Mouse (Mus musculus): ENCODE measurements at regions not wholly inside any gene's neighbourhood (a gene's known extent, or its start where the extent isn't known, plus 50 kb on each side); places are given as distances from the start of the nearest gene placed in this dataset.
A peak's percentile ranks its signal among the peaks of the same experiment; 100 is the strongest.

DNA sequence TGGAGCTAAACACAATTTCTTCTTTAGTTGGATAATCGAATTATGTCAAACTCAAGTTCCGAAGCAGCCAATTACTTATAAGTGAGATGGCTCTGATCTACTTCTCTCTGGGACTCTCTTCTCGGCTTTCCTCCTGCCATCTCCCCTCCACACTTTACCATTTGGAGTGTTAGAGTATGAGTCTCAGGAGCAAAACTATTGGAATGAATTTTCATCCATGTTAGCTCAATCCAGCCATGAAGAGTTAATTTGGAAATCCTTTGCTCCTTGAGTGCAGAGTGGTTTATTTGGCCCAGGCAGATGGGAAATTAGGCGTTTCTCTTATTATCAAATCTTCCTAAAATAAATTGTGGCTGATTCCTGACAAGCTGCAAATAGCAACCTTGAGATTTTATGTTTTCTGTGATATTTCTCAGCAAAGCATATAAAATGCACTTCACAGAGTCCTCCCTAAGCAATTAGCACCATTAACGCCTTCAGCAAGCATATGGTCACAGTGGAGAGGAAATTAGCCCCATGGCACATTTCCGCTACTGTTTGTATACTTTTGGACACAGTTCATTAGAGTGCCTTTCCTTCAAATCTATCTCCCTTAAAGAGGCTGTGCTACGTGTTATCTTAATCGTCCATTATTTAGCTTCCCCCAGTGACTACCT is 1189.1 kb downstream of the Fam181b start:
- no peaks in the 10 kb centered on the region for H3K9me3 ChIP-seq (replicated peaks; ENCODE audit: control insufficient read depth, low read length, poor library complexity, severe bottlenecking)
- H3K4me3 ChIP-seq (ENCODE audit: low read depth, low read length) = no peak overlapping the region
- 78% methylated on average over 8 of the region's 8 CpGs for WGBS
- no peak overlapping the region for H3K27ac ChIP-seq (ENCODE audit: low read length)
- no peaks in the 10 kb centered on the region for H3K4me1 ChIP-seq (ENCODE audit: control insufficient read depth, insufficient read depth, low read length)
- H3K36me3 ChIP-seq (ENCODE audit: control insufficient read depth, insufficient read depth, low read length) = no peaks in the 10 kb centered on the region
- no peak overlapping the region for H3K9ac ChIP-seq (ENCODE audit: low read depth, low read length)
- no peak for ATAC-seq
- no peaks in the 10 kb centered on the region for H3K27me3 ChIP-seq (ENCODE audit: control insufficient read depth, insufficient read depth, low read depth, low read length)
- no peak overlapping the region for H3K4me2 ChIP-seq (ENCODE audit: low read length)

- H3K9ac ChIP-seq (ENCODE audit: low read depth, low read length) = no peak overlapping the region
- H3K36me3 ChIP-seq (ENCODE audit: control insufficient read depth, insufficient read depth, low read length) = no peaks in the 10 kb centered on the region
- no peaks in the 10 kb centered on the region for H3K9me3 ChIP-seq (replicated peaks; ENCODE audit: control insufficient read depth, low read length, poor library complexity, severe bottlenecking)
- ATAC-seq = peak; percentile 48; the same call in 1 of the 2 replicates
- no peak overlapping the region for H3K27ac ChIP-seq (ENCODE audit: low read length)
- 56% methylated on average over 3 of the region's 3 CpGs for WGBS
- no peak overlapping the region for H3K4me2 ChIP-seq (ENCODE audit: low read length)
- H3K4me1 ChIP-seq (ENCODE audit: control insufficient read depth, insufficient read depth, low read length) = no peaks in the 10 kb centered on the region
- H3K4me3 ChIP-seq (ENCODE audit: low read depth, low read length) = no peak overlapping the region
- H3K27me3 ChIP-seq (ENCODE audit: control insufficient read depth, insufficient read depth, low read depth, low read length) = no peaks in the 10 kb centered on the region
Observed at GRCm38 (mm10) chr7:94281529-94281928, 1201.9 kb downstream of the Fam181b start.

- 55% methylated on average over 5 of the region's 5 CpGs for WGBS
- ATAC-seq = 0 out of 2 replicates have a peak, but pooled peaks have one; percentile 54
Observed at GRCm38 (mm10) chr7:94282010-94282409, 1202.3 kb downstream of the Fam181b start.

DNA sequence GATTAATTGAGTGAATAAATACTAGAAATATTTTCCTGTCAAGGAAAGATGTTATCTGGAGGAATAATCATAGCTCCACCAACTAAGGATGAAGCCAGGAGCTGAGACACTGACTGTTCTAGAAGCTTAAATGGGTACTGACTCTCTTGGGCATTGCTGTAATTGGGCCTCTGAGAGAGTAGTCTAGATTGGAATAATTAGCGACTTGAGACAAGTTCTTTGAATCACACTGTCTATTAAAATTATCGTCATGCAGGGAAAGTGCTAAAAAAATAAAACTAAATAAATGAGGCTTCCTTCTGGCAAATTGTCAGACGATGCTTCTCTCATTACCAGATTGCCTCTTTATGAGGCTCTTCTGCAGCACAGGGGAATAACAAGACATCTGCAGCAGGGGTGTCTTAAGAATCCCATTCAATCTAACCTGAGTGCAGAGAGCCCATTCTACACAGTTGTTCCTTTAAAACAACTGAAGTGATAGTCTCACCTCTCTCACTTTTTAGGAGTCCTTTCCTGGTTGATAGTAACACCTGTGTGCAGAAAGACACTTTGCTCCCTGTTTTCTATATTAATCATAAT is 1203.5 kb downstream of the Fam181b start:
- no peaks in the 10 kb centered on the region for H3K4me1 ChIP-seq (ENCODE audit: control insufficient read depth, insufficient read depth, low read length)
- H3K27me3 ChIP-seq (ENCODE audit: control insufficient read depth, insufficient read depth, low read depth, low read length) = no peaks in the 10 kb centered on the region
- no peaks in the 10 kb centered on the region for H3K36me3 ChIP-seq (ENCODE audit: control insufficient read depth, insufficient read depth, low read length)
- WGBS = 43% methylated on average over 3 of the region's 3 CpGs
- H3K27ac ChIP-seq (ENCODE audit: low read length) = no peak overlapping the region; the same call in 1 of the 2 replicates
- peak; percentile 71 for ATAC-seq
- H3K4me3 ChIP-seq (ENCODE audit: low read depth, low read length) = no peak overlapping the region
- H3K9me3 ChIP-seq (replicated peaks; ENCODE audit: control insufficient read depth, low read length, poor library complexity, severe bottlenecking) = no peaks in the 10 kb centered on the region
- H3K9ac ChIP-seq (ENCODE audit: low read depth, low read length) = no peak overlapping the region
- no peak overlapping the region for H3K4me2 ChIP-seq (ENCODE audit: low read length)

More at GRCm38 (mm10) chr7:94282010-94282409, 1202.3 kb downstream of the Fam181b start:
- H3K27ac ChIP-seq (ENCODE audit: low read length) = no peak overlapping the region
- H3K9ac ChIP-seq (ENCODE audit: low read depth, low read length) = no peak overlapping the region
- H3K4me3 ChIP-seq (ENCODE audit: low read depth, low read length) = no peak overlapping the region
- no peak overlapping the region for H3K4me2 ChIP-seq (ENCODE audit: low read length)
- H3K36me3 ChIP-seq (ENCODE audit: control insufficient read depth, insufficient read depth, low read length) = no peaks in the 10 kb centered on the region
- H3K4me1 ChIP-seq (ENCODE audit: control insufficient read depth, insufficient read depth, low read length) = no peaks in the 10 kb centered on the region
- no peaks in the 10 kb centered on the region for H3K9me3 ChIP-seq (replicated peaks; ENCODE audit: control insufficient read depth, low read length, poor library complexity, severe bottlenecking)
- no peaks in the 10 kb centered on the region for H3K27me3 ChIP-seq (ENCODE audit: control insufficient read depth, insufficient read depth, low read depth, low read length)

DNA sequence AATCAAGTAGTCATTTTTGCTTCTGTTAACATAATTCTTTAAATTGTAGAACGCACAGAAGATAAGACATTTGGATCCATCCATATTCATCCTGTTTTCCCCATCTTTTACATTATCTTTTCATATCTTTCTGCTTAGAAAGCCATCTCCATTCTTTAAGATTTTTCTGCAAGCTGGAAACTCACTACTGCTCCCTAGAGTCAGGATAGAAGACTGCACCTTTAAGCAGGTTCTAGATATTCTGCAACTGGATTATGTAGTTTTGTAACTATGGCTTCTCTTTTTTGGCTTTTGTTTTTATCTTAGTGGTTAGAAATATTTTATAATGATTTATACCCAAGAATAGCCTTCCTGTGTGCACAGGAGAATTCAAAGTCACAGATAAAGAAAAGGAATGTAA is 1225.9 kb downstream of the Fam181b start:
- no peaks in the 10 kb centered on the region for H3K4me1 ChIP-seq (ENCODE audit: control insufficient read depth, insufficient read depth, low read length)
- 87% methylated on average over 1 of the region's 1 CpGs for WGBS
- no peaks in the 10 kb centered on the region for H3K36me3 ChIP-seq (ENCODE audit: control insufficient read depth, insufficient read depth, low read length)
- H3K27ac ChIP-seq (ENCODE audit: low read length) = no peak overlapping the region
- no peak for ATAC-seq
- no peak overlapping the region for H3K4me2 ChIP-seq (ENCODE audit: low read length)
- no peak overlapping the region for H3K4me3 ChIP-seq (ENCODE audit: low read depth, low read length)
- no peak overlapping the region for H3K9ac ChIP-seq (ENCODE audit: low read depth, low read length)
- H3K9me3 ChIP-seq (replicated peaks; ENCODE audit: control insufficient read depth, low read length, poor library complexity, severe bottlenecking) = no peaks in the 10 kb centered on the region
- H3K27me3 ChIP-seq (ENCODE audit: control insufficient read depth, insufficient read depth, low read depth, low read length) = no peaks in the 10 kb centered on the region

DNA sequence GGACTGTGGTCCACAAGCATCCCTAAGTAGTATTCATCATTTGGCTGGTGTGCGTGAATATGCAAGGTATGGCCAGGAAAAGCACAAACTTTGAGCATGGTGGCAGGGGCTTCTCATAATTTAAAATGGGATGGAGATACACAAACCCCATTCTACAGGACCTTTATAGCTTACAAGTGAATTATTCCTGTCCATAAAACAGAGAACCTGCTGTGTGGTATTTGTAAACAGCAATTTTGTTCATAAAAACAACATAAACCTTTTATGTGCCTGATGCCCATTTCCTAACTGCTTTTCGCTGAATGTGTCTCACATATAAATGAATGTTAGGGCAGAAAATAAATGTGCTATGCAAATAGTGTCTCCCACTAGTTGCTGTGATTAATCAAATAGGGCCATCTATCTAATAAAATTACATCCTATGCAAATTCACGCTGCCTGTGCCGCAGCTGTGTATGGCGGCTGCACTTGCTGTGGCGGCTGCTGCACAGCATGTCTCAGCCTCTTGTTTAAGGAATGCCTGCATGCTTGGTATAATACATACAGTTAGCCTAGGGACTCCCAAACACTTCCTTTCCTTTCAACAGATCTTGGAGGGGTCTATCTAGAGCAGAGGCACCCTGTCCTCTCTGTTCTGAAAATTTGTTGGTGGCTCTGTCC is 1235.4 kb downstream of the Fam181b start:
- Histone ChIP-seq H3K4me2 (ENCODE audit: low read length) (no peak overlapping the region), H3K4me3 (ENCODE audit: low read depth, low read length) (no peak overlapping the region), H3K9me3 (replicated peaks; ENCODE audit: control insufficient read depth, low read length, poor library complexity, severe bottlenecking) (no peaks in the 10 kb centered on the region), H3K4me1 (ENCODE audit: control insufficient read depth, insufficient read depth, low read length) (no peaks in the 10 kb centered on the region), H3K36me3 (ENCODE audit: control insufficient read depth, insufficient read depth, low read length) (no peaks in the 10 kb centered on the region), H3K9ac (ENCODE audit: low read depth, low read length) (no peak overlapping the region), H3K27ac (ENCODE audit: low read length) (no peak overlapping the region), H3K27me3 (ENCODE audit: control insufficient read depth, insufficient read depth, low read depth, low read length) (no peaks in the 10 kb centered on the region)
- no peak for ATAC-seq
- 92% methylated on average over 6 of the region's 6 CpGs for WGBS

DNA sequence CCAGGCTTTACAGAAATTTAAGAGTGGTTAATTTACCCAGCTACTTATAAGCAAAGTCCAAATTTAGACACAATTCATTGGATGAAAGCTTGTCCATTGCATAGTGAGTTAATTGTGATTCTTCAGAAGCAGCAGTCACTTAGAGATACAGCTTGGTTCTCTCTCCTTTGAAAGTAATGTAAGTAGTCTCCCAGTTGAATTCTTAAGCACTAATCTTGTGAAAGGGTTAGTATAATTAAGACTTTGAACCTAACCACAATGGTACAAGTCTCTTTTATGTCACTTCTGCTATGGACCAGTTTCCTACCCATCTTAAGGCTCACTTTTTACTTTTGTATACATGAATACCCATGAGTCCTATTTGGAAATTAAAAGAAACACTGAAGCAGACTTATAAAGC is 1252.9 kb downstream of the Fam181b start:
- Histone ChIP-seq H3K27me3 (ENCODE audit: control insufficient read depth, insufficient read depth, low read depth, low read length) (no peaks in the 10 kb centered on the region), H3K4me2 (ENCODE audit: low read length) (no peak overlapping the region), H3K9me3 (replicated peaks; ENCODE audit: control insufficient read depth, low read length, poor library complexity, severe bottlenecking) (no peaks in the 10 kb centered on the region), H3K9ac (ENCODE audit: low read depth, low read length) (no peak overlapping the region), H3K4me3 (ENCODE audit: low read depth, low read length) (no peak overlapping the region), H3K27ac (ENCODE audit: low read length) (no peak overlapping the region), H3K36me3 (ENCODE audit: control insufficient read depth, insufficient read depth, low read length) (no peaks in the 10 kb centered on the region), H3K4me1 (ENCODE audit: control insufficient read depth, insufficient read depth, low read length) (no peaks in the 10 kb centered on the region)
- no peak for ATAC-seq

Data from midbrain, embryonic 16.5 days (tissue).